Mouse (Mus musculus) testis, adult 2 months (tissue): ENCODE measurements around the gene Tmem211.

Experiments
- CTCF ChIP-seq: fragments of 200-500 bp; IDR thresholded peaks from 2 replicates; pipeline ENCODE4 v1.5.1; 2012; ENCODE audit warnings: low read depth, mild to moderate bottlenecking, inconsistent platforms, low read length, moderate library complexity; ENCODE audit not compliant: control insufficient read depth, insufficient read depth, insufficient replicate concordance
- POLR2A ChIP-seq: fragments of 200-500 bp; IDR thresholded peaks from 2 replicates; pipeline ENCODE4 v1.6.1; 2012; ENCODE audit warnings: low read depth, mild to moderate bottlenecking, inconsistent platforms, low read length, moderate library complexity; ENCODE audit not compliant: control insufficient read depth

DNA sequence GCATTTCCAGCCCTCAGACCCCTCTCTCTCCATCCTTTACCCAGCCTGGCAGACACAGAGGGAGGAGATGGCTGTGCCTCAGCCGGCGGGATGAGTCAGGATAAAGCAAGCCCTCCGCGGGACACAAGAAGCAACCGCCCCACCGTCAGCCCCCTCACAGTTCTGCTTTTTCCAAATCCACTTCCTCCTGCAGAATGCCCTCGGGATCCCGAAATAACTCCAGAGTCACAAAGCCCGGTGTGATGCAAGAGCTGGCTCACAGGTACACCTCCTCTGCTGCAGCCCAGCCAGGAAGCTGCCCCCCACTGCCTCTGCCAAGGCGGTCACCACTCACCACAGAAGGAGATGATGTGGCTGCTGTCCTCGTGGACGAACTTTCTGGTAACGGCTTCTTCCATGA is 61.8 kb downstream of the Tmem211 start:
- TF ChIP-seq CTCF (no peak), POLR2A (no peak)
